Mouse (Mus musculus): ENCODE data around the gene Supt5. TPM values are rescaled to one million over a fixed set of nuclear protein-coding genes. Genes with fewer than 3 reads are reported as not detected.

The Supt5 gene
- polyA plus RNA-seq, 1 experiment from 2014 or later = 29.9 TPM

GRCm38 (mm10) chr7:28350155-28350883 lies 11.8 kb upstream of the Supt5 start, which contains the start of gene Rps16:
TSS of gene Rps16 (plus strand) at chr7:28350652.
- peak; percentile 93 for ATAC-seq (ENCODE audit: insufficient read depth)
- H3K4me2 ChIP-seq = peak within 1 kb of the TSS; percentile 90
- under 1% methylated on average over 50 of the region's 50 CpGs for WGBS (ENCODE audit: insufficient replicate concordance)

GRCm38 (mm10) chr7:28348601-28349000 lies 10.1 kb upstream of the Supt5 start:
- Histone ChIP-seq H3K27me3 (no peaks in the 10 kb centered on the region), H3K27ac (replicated peaks) (no peak overlapping the region), H3K4me3 (replicated peaks) (no peak overlapping the region), H3K4me2 (no peak overlapping the region), H3K9ac (no peak overlapping the region), H3K36me3 (replicated peaks) (peaks cover 21% of the 10 kb centered on the region), H3K9me3 (replicated peaks) (no peaks in the 10 kb centered on the region), H3K4me1 (replicated peaks) (peaks cover 35% of the 10 kb centered on the region)
- 69% methylated on average over 7 of the region's 7 CpGs for WGBS (ENCODE audit: insufficient replicate concordance)
- no peak for ATAC-seq (ENCODE audit: insufficient read depth)

More at GRCm38 (mm10) chr7:28350155-28350883, 11.8 kb upstream of the Supt5 start, which contains the start of gene Rps16:
- no peaks in the 10 kb centered on the region for H3K9me3 ChIP-seq (replicated peaks)
- peak within 1 kb of the TSS; percentile 82 for H3K4me3 ChIP-seq (replicated peaks)
- H3K27me3 ChIP-seq = no peaks in the 10 kb centered on the region
- H3K9ac ChIP-seq = peak within 1 kb of the TSS; percentile 91
- H3K27ac ChIP-seq (replicated peaks) = peak within 1 kb of the TSS; percentile 86
- H3K36me3 ChIP-seq (replicated peaks) = peaks cover 33% of the 10 kb centered on the region
- H3K4me1 ChIP-seq (replicated peaks) = peaks cover 31% of the 10 kb centered on the region

GRCm38 (mm10) chr7:28347746-28348145 lies 9.2 kb upstream of the Supt5 start:
- H3K36me3 ChIP-seq (replicated peaks) = peaks cover 13% of the 10 kb centered on the region
- H3K9ac ChIP-seq = no peak overlapping the region
- H3K4me3 ChIP-seq (replicated peaks) = no peak overlapping the region
- H3K9me3 ChIP-seq (replicated peaks) = no peaks in the 10 kb centered on the region
- WGBS (ENCODE audit: insufficient replicate concordance) = 59% methylated on average over 3 of the region's 3 CpGs
- H3K27ac ChIP-seq (replicated peaks) = peak overlapping the region; percentile 55
- no peak overlapping the region for H3K4me2 ChIP-seq
- no peaks in the 10 kb centered on the region for H3K27me3 ChIP-seq
- H3K4me1 ChIP-seq (replicated peaks) = peaks cover 35% of the 10 kb centered on the region
- no peak for ATAC-seq (ENCODE audit: insufficient read depth)

- Histone ChIP-seq H3K4me2 (no peak overlapping the region), H3K9me3 (replicated peaks) (no peaks in the 10 kb centered on the region), H3K4me3 (replicated peaks) (no peak overlapping the region), H3K36me3 (replicated peaks) (no peaks in the 10 kb centered on the region), H3K27ac (replicated peaks) (no peak overlapping the region), H3K27me3 (no peaks in the 10 kb centered on the region), H3K4me1 (replicated peaks) (peaks cover 32% of the 10 kb centered on the region), H3K9ac (no peak overlapping the region)
- no peak for ATAC-seq (ENCODE audit: insufficient read depth)
- WGBS (ENCODE audit: insufficient replicate concordance) = 5% methylated on average over 4 of the region's 4 CpGs
Observed at GRCm38 (mm10) chr7:28344637-28345036, 6.1 kb upstream of the Supt5 start.

- H3K27ac ChIP-seq (replicated peaks) = no peak overlapping the region
- no peaks in the 10 kb centered on the region for H3K9me3 ChIP-seq (replicated peaks)
- ATAC-seq (ENCODE audit: insufficient read depth) = no peak
- no peak overlapping the region for H3K9ac ChIP-seq
- H3K4me1 ChIP-seq (replicated peaks) = peaks cover 44% of the 10 kb centered on the region
- H3K4me3 ChIP-seq (replicated peaks) = no peak overlapping the region
- H3K36me3 ChIP-seq (replicated peaks) = no peaks in the 10 kb centered on the region
- 44% methylated on average over 7 of the region's 7 CpGs for WGBS (ENCODE audit: insufficient replicate concordance)
- no peaks in the 10 kb centered on the region for H3K27me3 ChIP-seq
- H3K4me2 ChIP-seq = no peak overlapping the region
Observed at GRCm38 (mm10) chr7:28341381-28341780, 2.8 kb upstream of the Supt5 start.

GRCm38 (mm10) chr7:28339213-28339917 lies 819 bp upstream of the Supt5 start:
- Histone ChIP-seq H3K4me2 (peak overlapping the region; percentile 83), H3K9ac (peak overlapping the region; percentile 52)
- ATAC-seq (ENCODE audit: insufficient read depth) = peak; percentile 8; the same call in 1 of the 2 replicates

GRCm38 (mm10) chr7:28335471-28335870 lies 3.1 kb downstream of the Supt5 start:
- H3K27ac ChIP-seq (replicated peaks) = no peak overlapping the region
- H3K27me3 ChIP-seq = no peaks in the 10 kb centered on the region
- H3K9ac ChIP-seq = no peak overlapping the region
- H3K9me3 ChIP-seq (replicated peaks) = no peaks in the 10 kb centered on the region
- peaks cover 40% of the 10 kb centered on the region for H3K4me1 ChIP-seq (replicated peaks)
- no peak overlapping the region for H3K4me3 ChIP-seq (replicated peaks)
- ATAC-seq (ENCODE audit: insufficient read depth) = no peak
- H3K36me3 ChIP-seq (replicated peaks) = peaks cover 48% of the 10 kb centered on the region
- WGBS (ENCODE audit: insufficient replicate concordance) = 94% methylated on average over 2 of the region's 2 CpGs
- H3K4me2 ChIP-seq = no peak overlapping the region

More at GRCm38 (mm10) chr7:28339213-28339917, 819 bp upstream of the Supt5 start:
- no peaks in the 10 kb centered on the region for H3K27me3 ChIP-seq
- peak overlapping the region; percentile 92 for H3K27ac ChIP-seq (replicated peaks)
- no peaks in the 10 kb centered on the region for H3K9me3 ChIP-seq (replicated peaks)
- H3K36me3 ChIP-seq (replicated peaks) = peaks cover 17% of the 10 kb centered on the region
- H3K4me3 ChIP-seq (replicated peaks) = peak overlapping the region; percentile 86
- WGBS (ENCODE audit: insufficient replicate concordance) = 36% methylated on average over 19 of the region's 19 CpGs
- H3K4me1 ChIP-seq (replicated peaks) = peaks cover 51% of the 10 kb centered on the region

GRCm38 (mm10) chr7:28334534-28334933 lies 4.0 kb downstream of the Supt5 start:
- Histone ChIP-seq H3K4me2 (no peak overlapping the region), H3K9me3 (replicated peaks) (no peaks in the 10 kb centered on the region), H3K4me3 (replicated peaks) (no peak overlapping the region), H3K27ac (replicated peaks) (no peak overlapping the region), H3K27me3 (no peaks in the 10 kb centered on the region), H3K9ac (no peak overlapping the region), H3K36me3 (replicated peaks) (peaks cover 57% of the 10 kb centered on the region), H3K4me1 (replicated peaks) (peaks cover 32% of the 10 kb centered on the region)
- WGBS (ENCODE audit: insufficient replicate concordance) = 73% methylated on average over 4 of the region's 4 CpGs
- ATAC-seq (ENCODE audit: insufficient read depth) = no peak

GRCm38 (mm10) chr7:28328260-28328659 lies 10.3 kb downstream of the Supt5 start:
- Histone ChIP-seq H3K4me1 (replicated peaks) (peaks cover 3% of the 10 kb centered on the region; the same call in 1 of the 2 replicates), H3K27me3 (no peaks in the 10 kb centered on the region), H3K36me3 (replicated peaks) (peaks cover 97% of the 10 kb centered on the region), H3K27ac (replicated peaks) (no peak overlapping the region), H3K9ac (no peak overlapping the region), H3K4me2 (no peak overlapping the region), H3K9me3 (replicated peaks) (no peaks in the 10 kb centered on the region), H3K4me3 (replicated peaks) (no peak overlapping the region)
- ATAC-seq (ENCODE audit: insufficient read depth) = no peak
- WGBS (ENCODE audit: insufficient replicate concordance) = 81% methylated on average over 2 of the region's 2 CpGs

GRCm38 (mm10) chr7:28326457-28326856 lies 12.1 kb downstream of the Supt5 start:
- Histone ChIP-seq H3K9me3 (replicated peaks) (no peaks in the 10 kb centered on the region), H3K9ac (no peak overlapping the region), H3K27me3 (no peaks in the 10 kb centered on the region), H3K27ac (replicated peaks) (no peak overlapping the region), H3K4me1 (replicated peaks) (peaks cover 3% of the 10 kb centered on the region; the same call in 1 of the 2 replicates), H3K36me3 (replicated peaks) (peaks cover 100% of the 10 kb centered on the region), H3K4me2 (no peak overlapping the region), H3K4me3 (replicated peaks) (no peak overlapping the region)
- 78% methylated on average over 4 of the region's 4 CpGs for WGBS (ENCODE audit: insufficient replicate concordance)
- ATAC-seq (ENCODE audit: insufficient read depth) = no peak

GRCm38 (mm10) chr7:28325293-28325692 lies 13.3 kb downstream of the Supt5 start:
- Histone ChIP-seq H3K36me3 (replicated peaks) (peaks cover 100% of the 10 kb centered on the region), H3K27ac (replicated peaks) (no peak overlapping the region), H3K4me3 (replicated peaks) (no peak overlapping the region), H3K4me1 (replicated peaks) (peaks cover 3% of the 10 kb centered on the region; the same call in 1 of the 2 replicates), H3K9ac (no peak overlapping the region), H3K9me3 (replicated peaks) (no peaks in the 10 kb centered on the region), H3K4me2 (no peak overlapping the region), H3K27me3 (no peaks in the 10 kb centered on the region)
- WGBS (ENCODE audit: insufficient replicate concordance) = 83% methylated on average over 8 of the region's 8 CpGs
- ATAC-seq (ENCODE audit: insufficient read depth) = no peak

Measured in liver, embryonic 15.5 days (tissue).